In the genomic region with DNA sequence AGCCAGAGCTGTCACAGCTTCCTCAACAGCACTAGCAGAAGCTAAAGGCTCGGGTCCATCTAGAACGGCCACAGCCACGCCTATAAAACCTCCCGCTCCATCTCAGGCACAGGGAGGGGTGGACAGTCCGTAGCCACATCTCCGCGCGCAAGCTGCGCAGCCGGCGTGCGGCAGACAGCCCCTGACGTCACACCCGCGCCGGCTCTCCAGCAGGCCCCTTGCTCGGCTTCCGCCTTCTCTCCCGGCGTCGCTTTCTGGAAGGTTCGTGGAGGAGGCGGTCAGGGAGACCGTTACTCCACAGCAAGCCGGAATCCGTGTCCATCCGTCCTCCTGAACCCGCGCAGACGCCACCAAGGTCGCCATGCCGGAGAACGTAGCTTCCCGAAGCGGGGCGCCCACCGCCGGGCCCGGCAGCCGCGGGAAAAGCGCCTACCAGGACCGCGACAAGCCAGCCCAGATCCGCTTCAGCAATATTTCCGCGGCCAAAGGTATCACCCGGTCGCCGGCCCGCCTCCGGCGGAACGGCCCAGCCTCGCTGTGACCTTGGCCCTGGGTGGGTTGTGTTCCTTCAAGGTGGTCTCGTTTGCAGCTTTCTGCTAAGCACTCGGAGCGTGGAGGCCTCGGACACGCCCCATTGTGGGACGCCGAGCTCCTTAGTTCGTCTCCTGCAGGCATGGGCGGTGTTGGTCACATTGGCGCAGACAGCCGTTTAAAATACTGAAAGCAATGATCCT, we compare ENCODE assay signal across 8 mouse cellular contexts. TPM values are rescaled to one million over a fixed set of nuclear protein-coding genes. Genes with fewer than 3 reads are reported as not detected.
DNase-seq lines count a peak whose midpoint lies in the region; ATAC-seq and TF ChIP-seq lines count a peak whose summit lies in the region.

A gene (plus strand): TSS at position 127 of the 734 bp plus-strand sequence.

- peak within 1 kb of the TSS; percentile 75 for H3K4me3 ChIP-seq in embryonic facial prominence, embryonic 13.5 days
- peak within 1 kb of the TSS; percentile 67 for H3K4me3 ChIP-seq in heart, adult 2 months
- peak within 1 kb of the TSS; percentile 67 for H3K4me3 ChIP-seq in limb, embryonic 14.5 days (replicated peaks; ENCODE audit: low read length)
- peak within 1 kb of the TSS; percentile 86 for H3K4me3 ChIP-seq in midbrain, postnatal 0 days (ENCODE audit: low read depth, low read length)

- WGBS in embryonic facial prominence, embryonic 13.5 days = under 1% methylated on average over 66 of the region's 66 CpGs
- under 1% methylated on average over 66 of the region's 66 CpGs for WGBS in heart, adult 2 months
- WGBS in limb, embryonic 14.5 days = under 1% methylated on average over 66 of the region's 66 CpGs
- WGBS in midbrain, postnatal 0 days = under 1% methylated on average over 64 of the region's 66 CpGs

- no peaks in the 10 kb centered on the region for H3K9me3 ChIP-seq in embryonic facial prominence, embryonic 13.5 days
- H3K9me3 ChIP-seq in limb, embryonic 14.5 days (ENCODE audit: control insufficient read depth, low read length) = no peaks in the 10 kb centered on the region
- no peaks in the 10 kb centered on the region for H3K9me3 ChIP-seq in midbrain, postnatal 0 days (ENCODE audit: low read length)

- peak within 1 kb of the TSS; percentile 94 for H3K27ac ChIP-seq in embryonic facial prominence, embryonic 13.5 days
- H3K27ac ChIP-seq in heart, adult 2 months = peak within 1 kb of the TSS; percentile 65
- peak within 1 kb of the TSS; percentile 94 for H3K27ac ChIP-seq in limb, embryonic 14.5 days (replicated peaks; ENCODE audit: low read depth, low read length)
- H3K27ac ChIP-seq in midbrain, postnatal 0 days (ENCODE audit: low read depth, low read length) = peak within 1 kb of the TSS; percentile 90

- peak; percentile 87 for TF ChIP-seq POLR2A in heart, adult 2 months (IDR thresholded peaks at IDR 0.05; ENCODE audit: insufficient read depth, low read depth, low read length)
- TF ChIP-seq POLR2A in limb, embryonic 14.5 days (IDR thresholded peaks at IDR 0.05; ENCODE audit: borderline replicate concordance, extremely low read depth, insufficient read depth, insufficient read length) = peak; percentile 72; the same call in 1 of the 2 replicates

- TF ChIP-seq CTCF in heart, adult 2 months (IDR thresholded peaks at IDR 0.05) = no peak
- TF ChIP-seq CTCF in midbrain, postnatal 0 days (IDR thresholded peaks at IDR 0.05) = no peak

- H3K27me3 ChIP-seq in embryonic facial prominence, embryonic 13.5 days = no peaks in the 10 kb centered on the region
- no peaks in the 10 kb centered on the region for H3K27me3 ChIP-seq in heart, adult 2 months (ENCODE audit: control insufficient read depth, insufficient read depth, low read length)
- no peaks in the 10 kb centered on the region for H3K27me3 ChIP-seq in limb, embryonic 14.5 days (ENCODE audit: control insufficient read depth, insufficient read depth, low read length)
- H3K27me3 ChIP-seq in midbrain, postnatal 0 days (ENCODE audit: insufficient read depth, low read length) = no peaks in the 10 kb centered on the region

- H3K36me3 ChIP-seq in embryonic facial prominence, embryonic 13.5 days = peaks cover 22% of the 10 kb centered on the region
- peaks cover 6% of the 10 kb centered on the region; the same call in 1 of the 2 replicates for H3K36me3 ChIP-seq in heart, adult 2 months (ENCODE audit: control insufficient read depth, insufficient read depth, low read length)
- peaks cover 20% of the 10 kb centered on the region for H3K36me3 ChIP-seq in limb, embryonic 14.5 days (ENCODE audit: control insufficient read depth, insufficient read depth, low read length)
- peaks cover 14% of the 10 kb centered on the region for H3K36me3 ChIP-seq in midbrain, postnatal 0 days (ENCODE audit: insufficient read depth, low read length)

- intact Hi-C loops in heart, adult 2 months (cut with DNase I) = loop anchor here (2.0 to 10.0 kb wide), 4 partner anchors 16 to 904 kb away; a partner anchor contains a TSS

- DNase-seq in 3134 (ENCODE audit: extremely low read depth, insufficient read length, low spot score) = peak; percentile 99
- peak; percentile 96 for DNase-seq in adrenal gland, postnatal 36 days
- peak; percentile 96 to 97 for DNase-seq in heart, adult 2 months
- peak; percentile 94 for DNase-seq in kidney, adult 9 months
- DNase-seq in limb, embryonic 14.5 days (ENCODE audit: low spot score) = peak; percentile 92
- DNase-seq in midbrain, postnatal 0 days (ENCODE audit: low spot score) = peak; percentile 96
- DNase-seq in spleen, postnatal 14 days (ENCODE audit: low spot score in 2 of 2) = peak; percentile 85 to 89

- peak within 1 kb of the TSS; percentile 91 for H3K9ac ChIP-seq in embryonic facial prominence, embryonic 13.5 days
- peak within 1 kb of the TSS; percentile 80 for H3K9ac ChIP-seq in heart, adult 2 months (ENCODE audit: low read depth, low read length)
- H3K9ac ChIP-seq in limb, embryonic 14.5 days (ENCODE audit: low read depth, low read length, severe bottlenecking) = peak within 1 kb of the TSS; percentile 90
- peak within 1 kb of the TSS; percentile 92 for H3K9ac ChIP-seq in midbrain, postnatal 0 days (replicated peaks; ENCODE audit: low read length, poor library complexity, severe bottlenecking)

- H3K4me2 ChIP-seq in embryonic facial prominence, embryonic 13.5 days = peak within 1 kb of the TSS; percentile 94
- peak within 1 kb of the TSS; percentile 92 for H3K4me2 ChIP-seq in limb, embryonic 14.5 days (replicated peaks; ENCODE audit: low read depth, low read length, severe bottlenecking)
- H3K4me2 ChIP-seq in midbrain, postnatal 0 days (ENCODE audit: low read depth, low read length, poor library complexity, severe bottlenecking) = peak within 1 kb of the TSS; percentile 80

- peak; percentile 65 for TF ChIP-seq EP300 in heart, adult 2 months (IDR thresholded peaks at IDR 0.05; ENCODE audit: insufficient read depth, low read depth, low read length)

- H3K4me1 ChIP-seq in embryonic facial prominence, embryonic 13.5 days = peaks cover 10% of the 10 kb centered on the region
- peaks cover 6% of the 10 kb centered on the region for H3K4me1 ChIP-seq in heart, adult 2 months (ENCODE audit: control insufficient read depth, insufficient read depth, low read length)
- H3K4me1 ChIP-seq in limb, embryonic 14.5 days (ENCODE audit: control insufficient read depth, insufficient read depth, low read length) = peaks cover 10% of the 10 kb centered on the region; the same call in 1 of the 2 replicates
- peaks cover 10% of the 10 kb centered on the region; the same call in 1 of the 2 replicates for H3K4me1 ChIP-seq in midbrain, postnatal 0 days (ENCODE audit: insufficient read depth, low read length)

- peaks cover 2% of the 10 kb centered on the region; the same call in 1 of the 2 replicates for H3K79me2 ChIP-seq in heart, adult 2 months (replicated peaks; ENCODE audit: control insufficient read depth, insufficient read depth, low read length)

- ATAC-seq in embryonic facial prominence, embryonic 13.5 days (ENCODE audit: insufficient number of reproducible peaks, insufficient read depth, low FRiP score, low TSS enrichment, low read depth) = peak; percentile 96
- peak; percentile 97 for ATAC-seq in limb, embryonic 14.5 days (ENCODE audit: low FRiP score, low read depth)
- peak; percentile 98 for ATAC-seq in midbrain, postnatal 0 days (ENCODE audit: low FRiP score)

RNA-seq across cellular contexts. Expression of the gene that starts here (rescaled TPM):
- total RNA-seq in adrenal gland, postnatal 36 days (2021) = 100 to 1,000 TPM; 186 to 249 TPM
- 285 and 289 TPM in 2 replicates for polyA plus RNA-seq in embryonic facial prominence, embryonic 13.5 days (2015; fragmentation: Nextera tagmentation; extraction: Ambion mirVana)
- total RNA-seq in heart, adult 2 months (2021) = 100 to 1,000 TPM; 114 to 129 TPM
- polyA plus RNA-seq in heart, adult 2 months (2012; rRNA removed) = 54.2 and 72.3 TPM in 2 replicates
- 114 and 153 TPM in 2 replicates for polyA plus RNA-seq in limb, embryonic 14.5 days (2012; rRNA removed)
- polyA plus RNA-seq in limb, embryonic 14.5 days (2014; fragmentation: Nextera tagmentation; extraction: Ambion mirVana) = 267 and 270 TPM in 2 replicates
- 139 and 213 TPM in 2 replicates for total RNA-seq in midbrain, postnatal 0 days (2014; rRNA removed)
- 227 and 230 TPM in 2 replicates for polyA plus RNA-seq in midbrain, postnatal 0 days (2015; fragmentation: Nextera tagmentation; extraction: Ambion mirVana)

Comparison
In these comparisons a context has a peak if more than half of its experiments do, and no peak if none do; other contexts are left out.
1. Peak in every context shown above with its lines: DNase-seq, ATAC-seq, H3K4me3 ChIP-seq and H3K27ac ChIP-seq.